Mouse (Mus musculus): ENCODE data around the gene Vps35l. TPM values are rescaled to one million over a fixed set of nuclear protein-coding genes. Genes with fewer than 3 reads are reported as not detected.

Gene Vps35l
- polyA plus RNA-seq, 1 experiment from 2014 or later: 48.8 TPM

GRCm38 (mm10) chr7:118706051-118706450 is 34.0 kb upstream of the Vps35l start:
- peaks cover 17% of the 10 kb centered on the region for H3K4me1 ChIP-seq (ENCODE audit: control insufficient read depth, insufficient read depth, low read length)
- 55% methylated on average over 6 of the region's 6 CpGs for WGBS
- no peaks in the 10 kb centered on the region for H3K9me3 ChIP-seq (replicated peaks; ENCODE audit: control insufficient read depth, low read length)
- H3K36me3 ChIP-seq (ENCODE audit: control insufficient read depth, insufficient read depth): no peaks in the 10 kb centered on the region
- no peaks in the 10 kb centered on the region for H3K27me3 ChIP-seq (ENCODE audit: control insufficient read depth, insufficient read depth, low read length)
- ATAC-seq (replicated peaks; ENCODE audit: extremely low read depth, insufficient read depth, low FRiP score): no peak
- H3K27ac ChIP-seq (ENCODE audit: low read length): peak overlapping the region; percentile 89; the same call in 1 of the 2 replicates
- H3K4me3 ChIP-seq (ENCODE audit: low read length): peak overlapping the region; percentile 84
- H3K9ac ChIP-seq (ENCODE audit: low read length): peak overlapping the region; percentile 90
- H3K4me2 ChIP-seq (ENCODE audit: low read depth, low read length): peak overlapping the region; percentile 93

GRCm38 (mm10) chr7:118706488-118706887 is 33.5 kb upstream of the Vps35l start:
- no peak overlapping the region for H3K4me3 ChIP-seq (ENCODE audit: low read length)
- H3K4me2 ChIP-seq (ENCODE audit: low read depth, low read length): no peak overlapping the region
- ATAC-seq (replicated peaks; ENCODE audit: extremely low read depth, insufficient read depth, low FRiP score): no peak
- WGBS: 85% methylated on average over 5 of the region's 5 CpGs
- H3K9me3 ChIP-seq (replicated peaks; ENCODE audit: control insufficient read depth, low read length): no peaks in the 10 kb centered on the region
- H3K27me3 ChIP-seq (ENCODE audit: control insufficient read depth, insufficient read depth, low read length): no peaks in the 10 kb centered on the region
- H3K27ac ChIP-seq (ENCODE audit: low read length): no peak overlapping the region
- no peak overlapping the region for H3K9ac ChIP-seq (ENCODE audit: low read length)
- no peaks in the 10 kb centered on the region for H3K36me3 ChIP-seq (ENCODE audit: control insufficient read depth, insufficient read depth)
- H3K4me1 ChIP-seq (ENCODE audit: control insufficient read depth, insufficient read depth, low read length): peaks cover 17% of the 10 kb centered on the region

DNA sequence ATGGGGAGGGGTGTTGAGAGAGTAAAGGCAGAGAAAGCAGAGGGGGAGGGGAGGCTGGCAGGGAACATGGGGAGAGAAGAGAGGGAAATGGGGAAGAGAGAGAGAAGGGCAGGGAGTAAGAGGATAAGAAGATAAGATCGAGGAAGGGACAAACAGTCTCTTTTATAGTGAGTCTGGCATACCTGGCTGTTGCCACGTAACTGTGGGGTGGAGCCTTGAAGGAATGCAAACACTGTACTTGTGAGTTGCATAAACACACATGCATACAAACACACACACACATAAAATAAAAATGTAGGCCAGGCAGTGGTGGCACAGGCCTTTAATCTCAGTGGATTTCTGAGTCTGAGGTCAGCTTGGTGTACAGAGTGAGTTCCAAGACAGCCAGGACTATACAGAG is 32.8 kb upstream of the Vps35l start:
- Histone ChIP-seq H3K36me3 (ENCODE audit: control insufficient read depth, insufficient read depth) (no peaks in the 10 kb centered on the region), H3K4me1 (ENCODE audit: control insufficient read depth, insufficient read depth, low read length) (peaks cover 17% of the 10 kb centered on the region), H3K27me3 (ENCODE audit: control insufficient read depth, insufficient read depth, low read length) (no peaks in the 10 kb centered on the region), H3K27ac (ENCODE audit: low read length) (no peak overlapping the region), H3K9me3 (replicated peaks; ENCODE audit: control insufficient read depth, low read length) (no peaks in the 10 kb centered on the region), H3K4me3 (ENCODE audit: low read length) (no peak overlapping the region), H3K4me2 (ENCODE audit: low read depth, low read length) (no peak overlapping the region), H3K9ac (ENCODE audit: low read length) (no peak overlapping the region)
- WGBS: 67% methylated on average over 2 of the region's 2 CpGs
- no peak for ATAC-seq (replicated peaks; ENCODE audit: extremely low read depth, insufficient read depth, low FRiP score)

GRCm38 (mm10) chr7:118708002-118708401 is 32.0 kb upstream of the Vps35l start:
- 48% methylated on average over 4 of the region's 4 CpGs for WGBS
- Histone ChIP-seq H3K9me3 (replicated peaks; ENCODE audit: control insufficient read depth, low read length) (no peaks in the 10 kb centered on the region), H3K36me3 (ENCODE audit: control insufficient read depth, insufficient read depth) (no peaks in the 10 kb centered on the region), H3K4me3 (ENCODE audit: low read length) (no peak overlapping the region), H3K4me2 (ENCODE audit: low read depth, low read length) (no peak overlapping the region), H3K9ac (ENCODE audit: low read length) (no peak overlapping the region), H3K4me1 (ENCODE audit: control insufficient read depth, insufficient read depth, low read length) (peaks cover 20% of the 10 kb centered on the region), H3K27ac (ENCODE audit: low read length) (no peak overlapping the region), H3K27me3 (ENCODE audit: control insufficient read depth, insufficient read depth, low read length) (no peaks in the 10 kb centered on the region)
- ATAC-seq (replicated peaks; ENCODE audit: extremely low read depth, insufficient read depth, low FRiP score): no peak

GRCm38 (mm10) chr7:118710776-118711175 is 29.2 kb upstream of the Vps35l start:
- no peaks in the 10 kb centered on the region for H3K27me3 ChIP-seq (ENCODE audit: control insufficient read depth, insufficient read depth, low read length)
- no peak overlapping the region for H3K27ac ChIP-seq (ENCODE audit: low read length)
- H3K4me3 ChIP-seq (ENCODE audit: low read length): no peak overlapping the region

DNA sequence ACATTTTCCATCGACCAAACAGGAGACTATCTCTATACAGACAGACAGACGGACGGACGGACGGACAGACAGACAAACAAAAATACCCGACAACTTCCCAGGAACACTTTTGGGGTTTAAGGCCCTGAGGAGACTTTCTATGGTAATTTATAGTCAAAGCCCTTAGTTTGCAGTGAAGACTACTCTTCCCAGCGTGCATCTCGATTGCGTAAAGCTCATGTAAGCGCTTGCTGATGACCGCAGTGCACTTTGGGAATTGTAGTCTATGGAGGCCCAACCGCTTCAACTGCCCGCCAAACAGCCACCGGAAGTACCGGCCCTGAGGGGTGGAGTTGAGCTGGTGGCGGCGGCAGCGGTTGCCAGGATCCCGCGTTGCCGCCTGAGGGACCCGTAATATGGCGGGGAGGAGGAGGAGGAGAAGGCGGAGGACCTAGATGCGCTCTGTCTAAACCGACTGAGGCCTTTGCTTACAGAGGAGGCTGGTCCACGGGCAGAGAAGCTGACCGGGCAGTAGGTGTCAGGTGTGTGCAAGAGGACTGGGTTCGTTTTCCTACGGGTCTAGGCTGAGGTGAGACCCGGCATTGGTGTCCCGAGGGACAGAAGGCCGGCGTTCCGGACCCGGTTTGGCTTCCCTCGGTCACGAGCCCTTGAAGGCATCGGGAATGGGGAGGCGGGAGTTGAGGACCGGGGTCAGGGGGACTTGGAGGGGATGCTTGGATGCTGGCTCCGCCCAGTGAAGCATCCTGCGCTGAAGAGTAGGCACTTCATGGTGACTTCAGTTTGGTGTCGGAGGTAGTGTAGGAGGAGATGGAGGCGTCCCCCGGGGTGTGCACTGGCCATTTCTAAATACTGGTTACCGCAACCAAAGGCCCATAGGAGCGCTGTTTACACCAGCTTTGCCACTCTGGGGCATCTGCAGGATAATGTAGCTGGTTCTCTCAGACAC is 27.5 kb upstream of the Vps35l start, which contains the start of gene Ccp110:
Gene Ccp110, plus strand, starts transcription at position 325 of the 946 bp plus-strand sequence.
- peak within 1 kb of the TSS; percentile 89 for H3K4me3 ChIP-seq (ENCODE audit: low read length)
- H3K4me2 ChIP-seq (ENCODE audit: low read depth, low read length): peak within 1 kb of the TSS; percentile 90
- peaks cover 7% of the 10 kb centered on the region; the same call in 1 of the 2 replicates for H3K4me1 ChIP-seq (ENCODE audit: control insufficient read depth, insufficient read depth, low read length)
- WGBS: 1% methylated on average over 48 of the region's 48 CpGs
- H3K27ac ChIP-seq (ENCODE audit: low read length): no peak within 1 kb of the TSS
- no peaks in the 10 kb centered on the region for H3K9me3 ChIP-seq (replicated peaks; ENCODE audit: control insufficient read depth, low read length)
- H3K27me3 ChIP-seq (ENCODE audit: control insufficient read depth, insufficient read depth, low read length): no peaks in the 10 kb centered on the region
- H3K36me3 ChIP-seq (ENCODE audit: control insufficient read depth, insufficient read depth): no peaks in the 10 kb centered on the region
- peak; percentile 95 for ATAC-seq (replicated peaks; ENCODE audit: extremely low read depth, insufficient read depth, low FRiP score)
- peak within 1 kb of the TSS; percentile 82 for H3K9ac ChIP-seq (ENCODE audit: low read length)

More at GRCm38 (mm10) chr7:118710776-118711175, 29.2 kb upstream of the Vps35l start:
- no peak for ATAC-seq (replicated peaks; ENCODE audit: extremely low read depth, insufficient read depth, low FRiP score)
- Histone ChIP-seq H3K4me2 (ENCODE audit: low read depth, low read length) (no peak overlapping the region), H3K4me1 (ENCODE audit: control insufficient read depth, insufficient read depth, low read length) (peaks cover 10% of the 10 kb centered on the region; the same call in 1 of the 2 replicates), H3K9me3 (replicated peaks; ENCODE audit: control insufficient read depth, low read length) (no peaks in the 10 kb centered on the region), H3K36me3 (ENCODE audit: control insufficient read depth, insufficient read depth) (no peaks in the 10 kb centered on the region), H3K9ac (ENCODE audit: low read length) (no peak overlapping the region)
- WGBS: 69% methylated on average over 5 of the region's 5 CpGs

- H3K4me2 ChIP-seq (ENCODE audit: low read depth, low read length): no peak overlapping the region
- H3K4me1 ChIP-seq (ENCODE audit: control insufficient read depth, insufficient read depth, low read length): peaks cover 7% of the 10 kb centered on the region; the same call in 1 of the 2 replicates
- no peak overlapping the region for H3K9ac ChIP-seq (ENCODE audit: low read length)
- no peak overlapping the region for H3K4me3 ChIP-seq (ENCODE audit: low read length)
- WGBS: 52% methylated on average over 1 of the region's 1 CpGs
- no peak for ATAC-seq (replicated peaks; ENCODE audit: extremely low read depth, insufficient read depth, low FRiP score)
- H3K36me3 ChIP-seq (ENCODE audit: control insufficient read depth, insufficient read depth): peaks cover 6% of the 10 kb centered on the region; the same call in 1 of the 2 replicates
- no peaks in the 10 kb centered on the region for H3K27me3 ChIP-seq (ENCODE audit: control insufficient read depth, insufficient read depth, low read length)
- no peaks in the 10 kb centered on the region for H3K9me3 ChIP-seq (replicated peaks; ENCODE audit: control insufficient read depth, low read length)
- H3K27ac ChIP-seq (ENCODE audit: low read length): no peak overlapping the region
Measured at GRCm38 (mm10) chr7:118714873-118715272, 25.2 kb upstream of the Vps35l start.

GRCm38 (mm10) chr7:118718066-118718465 is 22.0 kb upstream of the Vps35l start:
- Histone ChIP-seq H3K4me2 (ENCODE audit: low read depth, low read length) (no peak overlapping the region), H3K9ac (ENCODE audit: low read length) (no peak overlapping the region), H3K27me3 (ENCODE audit: control insufficient read depth, insufficient read depth, low read length) (no peaks in the 10 kb centered on the region), H3K4me1 (ENCODE audit: control insufficient read depth, insufficient read depth, low read length) (peaks cover 4% of the 10 kb centered on the region; the same call in 1 of the 2 replicates), H3K36me3 (ENCODE audit: control insufficient read depth, insufficient read depth) (peaks cover 15% of the 10 kb centered on the region), H3K9me3 (replicated peaks; ENCODE audit: control insufficient read depth, low read length) (no peaks in the 10 kb centered on the region), H3K27ac (ENCODE audit: low read length) (no peak overlapping the region), H3K4me3 (ENCODE audit: low read length) (no peak overlapping the region)
- WGBS: 91% methylated on average over 4 of the region's 4 CpGs
- ATAC-seq (replicated peaks; ENCODE audit: extremely low read depth, insufficient read depth, low FRiP score): no peak

DNA sequence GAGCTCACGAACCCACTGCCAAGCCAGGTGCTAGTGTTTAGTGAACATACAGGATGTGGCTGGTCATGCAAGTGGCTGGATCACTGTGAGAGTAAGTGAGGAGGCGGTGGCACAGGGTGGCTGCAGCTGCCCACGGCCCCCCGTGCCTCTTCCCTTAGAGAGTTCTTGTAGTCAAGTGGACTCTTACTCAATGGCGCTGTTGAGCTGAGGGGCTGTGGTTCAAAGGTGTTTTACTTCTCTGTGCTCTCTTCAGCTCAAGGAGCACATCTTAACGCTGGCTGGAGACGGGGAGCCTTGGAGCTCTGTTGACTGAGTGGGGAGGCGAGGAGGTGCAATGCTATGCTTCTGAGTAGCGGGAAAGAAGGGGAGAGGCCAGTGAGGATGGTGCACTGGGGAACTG is 16.1 kb upstream of the Vps35l start:
- no peak overlapping the region for H3K27ac ChIP-seq (ENCODE audit: low read length)

More for the DNA sequence above, 16.1 kb upstream of the Vps35l start:
- Histone ChIP-seq H3K4me3 (ENCODE audit: low read length) (no peak overlapping the region), H3K36me3 (ENCODE audit: control insufficient read depth, insufficient read depth) (peaks cover 18% of the 10 kb centered on the region), H3K4me2 (ENCODE audit: low read depth, low read length) (no peak overlapping the region), H3K4me1 (ENCODE audit: control insufficient read depth, insufficient read depth, low read length) (no peaks in the 10 kb centered on the region), H3K9ac (ENCODE audit: low read length) (no peak overlapping the region), H3K9me3 (replicated peaks; ENCODE audit: control insufficient read depth, low read length) (no peaks in the 10 kb centered on the region), H3K27me3 (ENCODE audit: control insufficient read depth, insufficient read depth, low read length) (no peaks in the 10 kb centered on the region)
- WGBS: 84% methylated on average over 9 of the region's 9 CpGs
- no peak for ATAC-seq (replicated peaks; ENCODE audit: extremely low read depth, insufficient read depth, low FRiP score)
